Mouse (Mus musculus) liver, embryonic 14.5 days (tissue): ENCODE data around the gene Lbhd1.

Source experiments
- CTCF ChIP-seq: IDR thresholded peaks from 2 replicates; pipeline ENCODE4 v1.5.1; 2016; ENCODE audit warnings: antibody characterized with exemption, low read depth, control low read depth
- EP300 ChIP-seq: IDR thresholded peaks from 2 replicates; pipeline ENCODE4 v1.6.1; 2016; ENCODE audit warnings: antibody characterized with exemption, low read depth

DNA sequence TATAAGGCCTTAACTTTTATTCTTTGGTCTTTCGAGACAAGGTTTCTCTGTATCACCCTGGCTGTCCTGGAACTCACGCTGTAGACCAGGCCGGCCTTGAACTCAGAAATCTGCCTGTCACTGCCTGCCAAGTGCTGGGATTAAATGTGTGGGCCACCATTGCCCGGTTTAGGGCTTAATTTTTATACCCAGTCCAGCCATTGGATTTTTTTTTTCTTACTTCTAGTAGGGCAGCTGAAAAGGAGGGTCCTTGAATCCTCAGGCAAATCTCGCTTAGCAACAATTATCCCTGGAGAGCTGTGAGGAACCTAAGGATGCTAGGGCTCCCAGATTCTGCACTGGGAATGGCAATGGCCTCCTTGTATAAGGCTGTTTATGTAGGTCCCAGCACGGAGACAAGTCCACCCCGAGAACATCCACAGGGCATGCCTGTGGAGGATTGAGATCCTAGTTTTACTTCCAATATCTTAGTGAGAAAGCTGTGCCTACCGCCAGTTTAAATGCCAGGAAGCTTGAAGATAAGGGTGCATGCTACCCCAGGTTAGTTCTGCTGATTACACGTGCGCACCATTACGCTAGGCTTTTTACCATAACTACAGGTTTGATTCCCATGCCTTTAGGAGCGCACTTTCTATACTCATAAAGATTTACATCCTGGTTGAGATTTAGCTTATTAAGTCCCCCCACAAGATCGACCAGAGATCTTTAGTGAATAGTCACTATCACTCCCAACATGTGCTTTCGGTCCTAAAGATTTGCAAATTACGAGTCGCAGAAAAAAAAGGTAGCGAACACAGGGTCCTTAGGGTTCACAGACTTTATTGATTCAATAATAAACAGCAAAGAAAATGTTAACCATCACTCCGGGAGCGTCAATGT lies 4.3 kb downstream of the Lbhd1 start:
- TF ChIP-seq CTCF, result no peak
- TF ChIP-seq EP300, result no peak; the same call in 1 of the 2 replicates
